Mouse (Mus musculus): ENCODE measurements around the gene Rcbtb2.

Gene Rcbtb2

GRCm38 (mm10) chr14:73116938-73117337 lies 5.9 kb upstream of the Rcbtb2 start:
- peak; percentile 83 to 92 for DNase-seq (ENCODE audit: low spot score in 2 of 2)

DNA sequence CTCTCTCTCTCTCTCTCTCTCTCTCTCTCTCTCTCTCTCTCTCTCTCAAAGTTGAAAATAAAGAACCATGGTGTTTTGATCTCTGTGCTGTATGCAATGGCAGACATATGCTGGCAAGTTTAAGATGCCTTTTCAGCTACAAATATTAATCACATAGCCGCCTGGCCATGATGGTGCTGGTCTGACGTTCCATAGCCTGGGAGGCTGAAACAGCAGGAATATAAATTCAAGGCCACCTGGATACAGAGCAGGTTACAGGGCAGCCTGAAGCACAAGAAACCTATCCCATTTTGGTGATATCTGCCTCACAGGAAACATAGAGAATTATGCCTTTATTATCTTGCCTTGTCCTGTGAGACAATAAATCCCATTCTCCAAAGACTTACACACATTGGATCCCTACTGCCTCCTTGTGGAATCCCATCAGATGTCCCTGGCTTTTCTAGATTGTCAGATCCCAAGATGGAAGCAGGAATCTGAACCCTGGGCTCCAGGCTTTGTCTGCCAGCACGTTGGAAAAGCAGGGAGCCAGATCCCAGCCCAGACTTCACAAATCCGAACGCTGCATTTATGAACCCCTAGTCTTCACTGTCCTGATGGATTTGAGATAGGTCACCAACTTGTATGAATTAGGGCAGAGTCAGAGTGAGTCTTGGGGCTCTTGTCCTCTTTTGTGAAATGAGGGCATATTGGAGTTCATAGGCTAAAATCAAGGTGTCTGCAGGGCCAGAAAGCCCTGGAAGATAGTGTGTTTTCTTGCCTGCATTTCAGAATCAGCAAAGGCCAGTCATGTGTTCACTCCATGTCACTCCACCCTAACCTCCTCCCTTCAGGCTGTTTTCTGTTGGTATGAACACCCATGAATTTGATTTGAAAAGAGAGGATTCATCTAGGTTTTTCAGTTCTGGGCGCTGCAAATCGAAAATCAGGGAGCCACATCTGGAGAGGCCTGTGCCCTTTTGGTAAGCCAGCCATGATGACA lies 5.1 kb upstream of the Rcbtb2 start:
- peak in 1 of 2 experiments; percentile 28 for DNase-seq (ENCODE audit: low spot score in 2 of 2)

DNA sequence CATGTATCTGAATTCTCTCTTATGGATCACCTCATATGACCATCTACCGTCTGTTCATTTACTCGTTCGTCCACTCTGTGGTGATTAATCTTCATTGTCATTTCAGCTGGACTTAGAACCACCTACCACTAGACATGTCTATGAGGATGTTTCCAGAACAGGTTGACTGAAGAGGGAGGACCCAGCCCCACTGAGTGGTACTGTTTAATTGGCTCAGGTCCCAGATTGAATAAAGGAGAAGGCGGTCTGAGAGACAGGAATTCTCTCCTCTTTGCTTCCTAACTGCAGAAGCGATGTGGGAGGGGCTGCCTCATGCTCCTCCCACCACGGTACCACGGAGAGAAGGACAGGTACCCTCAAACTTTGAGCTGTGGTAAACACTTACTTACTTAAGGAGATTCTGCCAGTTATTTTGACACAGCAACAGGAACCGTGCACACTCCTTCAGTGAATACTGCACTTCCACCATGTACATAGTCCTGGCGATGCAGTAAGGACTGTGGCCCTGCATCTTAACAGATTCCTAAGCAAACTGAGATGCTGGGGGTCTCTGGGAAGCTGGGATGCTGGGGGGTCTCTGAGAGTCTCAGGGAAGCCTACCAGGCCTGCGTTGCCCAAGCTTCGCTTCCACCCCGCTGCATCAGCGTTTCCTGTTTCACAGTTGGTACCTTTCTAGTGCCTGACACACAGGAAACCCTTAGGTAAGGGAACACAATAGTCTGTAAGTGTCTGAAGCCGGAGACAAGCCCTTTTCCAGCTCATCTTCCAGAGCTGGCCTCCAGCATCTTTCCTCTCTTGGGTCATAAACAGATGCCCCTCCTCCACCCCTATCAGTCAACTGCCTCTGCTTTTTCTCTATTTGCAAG lies 4.1 kb upstream of the Rcbtb2 start:
- peak; percentile 69 to 73 for DNase-seq (ENCODE audit: low spot score in 2 of 2)

- peak; percentile 56 to 64 for DNase-seq (ENCODE audit: low spot score in 2 of 2)
Measured at GRCm38 (mm10) chr14:73119459-73119858, 3.4 kb upstream of the Rcbtb2 start.

GRCm38 (mm10) chr14:73119966-73120365 lies 2.9 kb upstream of the Rcbtb2 start:
- peak in 1 of 2 experiments; percentile 3 for DNase-seq (ENCODE audit: low spot score in 2 of 2)

DNA sequence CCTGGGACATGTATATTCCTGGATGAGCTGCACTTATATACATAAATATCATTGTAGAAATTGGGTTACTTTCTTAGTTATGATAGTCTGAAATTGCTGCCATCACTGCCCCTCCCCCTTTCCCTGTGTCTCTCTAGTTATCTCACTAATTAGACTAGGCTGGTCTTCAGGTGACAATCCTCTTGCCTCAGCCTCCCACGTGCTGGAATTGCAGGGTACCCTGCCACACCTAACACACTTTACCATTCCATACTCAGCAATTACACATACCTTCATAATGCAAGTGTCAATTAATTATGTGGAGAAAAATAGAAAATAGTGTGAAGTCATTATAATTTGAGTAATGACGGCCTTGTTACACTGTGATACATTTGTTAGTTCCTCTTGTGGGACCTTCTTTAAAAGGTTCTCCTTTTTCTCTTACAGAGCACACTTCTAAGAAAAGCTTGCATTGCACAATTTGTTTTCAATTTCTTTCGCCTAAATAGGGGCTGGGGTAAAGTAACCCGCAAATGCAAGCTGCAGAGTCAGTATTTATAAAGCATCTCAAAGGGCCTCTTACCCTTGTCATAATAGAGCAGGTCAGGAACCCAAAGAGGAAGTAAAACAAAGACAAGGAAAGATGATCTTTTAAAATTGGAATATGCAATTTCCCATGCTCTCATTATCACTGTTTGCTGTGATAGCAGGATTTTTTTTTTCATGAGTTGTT lies 470 bp upstream of the Rcbtb2 start:
- no peak for DNase-seq (ENCODE audit: low spot score in 2 of 2)

DNA sequence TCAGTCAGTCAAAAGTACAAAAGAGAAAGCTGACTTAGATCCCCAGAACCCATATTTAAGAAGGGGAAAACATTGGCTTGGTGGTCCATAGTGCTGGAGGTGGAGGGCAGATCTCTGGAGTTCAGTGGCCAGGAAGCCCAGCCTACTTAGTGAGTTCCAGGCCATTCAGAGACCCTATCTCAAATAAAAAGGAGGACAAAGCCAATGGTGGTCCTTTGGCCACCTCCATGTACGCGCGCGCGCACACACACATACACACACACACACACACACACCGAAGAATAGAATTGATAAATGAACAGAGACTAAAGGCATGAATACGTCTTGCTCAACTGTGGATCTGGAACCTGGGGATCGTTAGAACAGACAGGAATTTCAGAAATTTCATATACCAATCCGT lies 544 bp downstream of the Rcbtb2 start:
- DNase-seq (ENCODE audit: low spot score in 2 of 2): no peak

- peak; percentile 71 to 73 for DNase-seq (ENCODE audit: low spot score in 2 of 2)
Measured at GRCm38 (mm10) chr14:73123786-73124185, 949 bp downstream of the Rcbtb2 start.

DNA sequence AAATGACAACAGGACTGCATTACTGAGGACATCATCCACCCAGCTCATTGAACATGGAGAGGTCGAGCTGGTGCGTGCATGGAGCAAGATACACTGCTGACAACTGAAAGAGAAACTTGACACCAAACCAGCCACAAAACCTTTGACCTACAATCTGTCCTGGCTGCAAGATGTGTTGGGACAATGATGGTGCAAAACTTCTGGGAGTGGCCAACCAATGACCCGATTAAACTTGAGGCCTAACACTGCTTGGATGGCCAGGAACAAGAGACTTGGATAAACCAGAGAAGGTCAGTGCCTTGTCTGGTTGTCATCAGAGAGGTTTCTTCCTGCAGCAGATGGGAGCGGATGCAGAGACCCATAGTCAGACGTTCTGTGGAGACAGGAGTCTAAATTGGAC lies 7.7 kb downstream of the Rcbtb2 start:
- no peak for DNase-seq (ENCODE audit: low spot score in 2 of 2)

GRCm38 (mm10) chr14:73131856-73132410 lies 9.1 kb downstream of the Rcbtb2 start:
- no peak for DNase-seq (ENCODE audit: low spot score in 2 of 2)

DNA sequence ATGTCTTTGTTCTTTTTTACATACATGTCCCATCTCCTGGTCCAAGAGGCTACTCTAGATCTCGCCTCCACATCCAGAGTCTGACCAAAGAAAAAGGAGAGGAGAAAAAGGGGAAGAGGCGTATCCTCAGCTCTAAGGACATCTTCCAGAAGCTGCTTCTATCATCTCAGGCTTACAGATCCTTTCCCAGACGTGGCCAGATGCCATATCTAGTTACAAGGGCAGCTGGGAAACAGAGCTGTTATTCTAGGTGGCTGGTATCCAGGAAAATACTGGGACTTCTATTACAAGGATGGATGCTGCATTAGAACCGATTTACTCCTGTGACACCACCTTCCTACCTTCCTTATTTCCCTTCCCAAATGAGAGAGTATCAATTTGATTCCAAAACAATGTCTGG lies 9.9 kb downstream of the Rcbtb2 start:
- DNase-seq (ENCODE audit: low spot score in 2 of 2): no peak

- no peak for DNase-seq (ENCODE audit: low spot score in 2 of 2)
Measured at GRCm38 (mm10) chr14:73137234-73137633, 14.4 kb downstream of the Rcbtb2 start.

DNA sequence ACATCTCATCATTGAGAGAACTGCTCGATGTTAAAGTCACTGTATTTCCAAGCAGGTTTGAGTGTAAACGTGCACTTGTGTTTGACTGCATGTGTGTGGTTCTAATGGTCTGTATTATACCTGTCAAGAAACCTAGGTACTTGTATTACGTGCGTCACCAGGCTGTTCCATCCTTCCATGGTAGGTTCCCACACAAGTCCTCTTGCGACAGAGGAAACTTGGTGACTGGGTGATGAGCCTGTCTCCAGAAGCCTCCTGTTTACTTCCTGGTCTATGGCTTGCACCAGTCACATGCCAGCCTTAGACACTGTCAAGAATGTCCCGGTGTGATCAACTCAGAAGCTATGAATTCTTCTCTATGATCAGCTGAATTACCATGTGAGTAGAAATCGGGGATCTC lies 15.6 kb downstream of the Rcbtb2 start:
- no peak for DNase-seq (ENCODE audit: low spot score in 2 of 2)

- DNase-seq (ENCODE audit: low spot score in 2 of 2): no peak
Measured at GRCm38 (mm10) chr14:73139866-73140265, 17.0 kb downstream of the Rcbtb2 start.

GRCm38 (mm10) chr14:73141800-73142199 lies 19.0 kb downstream of the Rcbtb2 start:
- no peak for DNase-seq (ENCODE audit: low spot score in 2 of 2)

GRCm38 (mm10) chr14:73142421-73142895 lies 19.6 kb downstream of the Rcbtb2 start:
- no peak for DNase-seq (ENCODE audit: low spot score in 2 of 2)

DNA sequence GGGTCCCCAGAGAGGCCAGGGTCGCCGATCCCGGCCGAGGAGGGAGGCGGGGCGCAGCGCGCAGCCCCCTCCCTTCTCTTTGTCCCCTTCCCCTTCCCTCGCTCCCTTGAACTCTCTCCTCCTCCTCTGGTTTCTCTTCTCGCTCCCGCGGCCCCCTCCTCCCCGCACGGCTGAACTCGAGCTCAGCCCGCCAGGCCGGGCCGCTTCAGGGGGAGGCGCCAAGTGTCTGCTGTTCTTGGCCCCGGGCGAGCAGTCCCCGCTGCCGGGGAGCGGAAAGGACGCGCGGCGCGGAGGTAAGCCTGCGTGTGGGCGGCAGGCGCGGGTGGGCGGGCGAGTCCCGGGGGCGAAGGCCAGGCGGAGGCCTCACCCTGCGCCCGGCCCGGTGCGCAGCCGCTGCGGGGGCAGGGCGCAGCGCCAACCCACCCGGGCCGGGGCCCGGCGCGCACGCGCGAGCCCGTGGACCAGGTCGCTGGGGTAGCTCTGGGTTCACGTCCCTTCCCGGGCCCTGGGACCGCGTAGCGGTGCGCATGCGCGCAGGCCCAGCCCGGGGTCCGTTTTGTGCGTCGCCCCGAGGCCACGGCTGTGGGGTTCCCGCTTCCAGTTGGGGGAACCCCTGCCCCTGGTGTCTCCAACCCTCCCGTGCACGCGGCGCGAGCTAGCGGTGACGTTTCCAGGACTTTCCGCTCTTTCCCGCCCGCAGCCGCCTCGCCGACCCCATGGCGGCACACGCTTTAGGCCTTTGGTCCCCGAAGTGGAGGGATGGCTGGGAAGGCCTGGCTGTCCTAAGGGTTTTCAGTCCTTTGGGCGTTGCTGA lies 20.3 kb downstream of the Rcbtb2 start:
- peak; percentile 87 to 88 for DNase-seq (ENCODE audit: low spot score in 2 of 2)

DNA sequence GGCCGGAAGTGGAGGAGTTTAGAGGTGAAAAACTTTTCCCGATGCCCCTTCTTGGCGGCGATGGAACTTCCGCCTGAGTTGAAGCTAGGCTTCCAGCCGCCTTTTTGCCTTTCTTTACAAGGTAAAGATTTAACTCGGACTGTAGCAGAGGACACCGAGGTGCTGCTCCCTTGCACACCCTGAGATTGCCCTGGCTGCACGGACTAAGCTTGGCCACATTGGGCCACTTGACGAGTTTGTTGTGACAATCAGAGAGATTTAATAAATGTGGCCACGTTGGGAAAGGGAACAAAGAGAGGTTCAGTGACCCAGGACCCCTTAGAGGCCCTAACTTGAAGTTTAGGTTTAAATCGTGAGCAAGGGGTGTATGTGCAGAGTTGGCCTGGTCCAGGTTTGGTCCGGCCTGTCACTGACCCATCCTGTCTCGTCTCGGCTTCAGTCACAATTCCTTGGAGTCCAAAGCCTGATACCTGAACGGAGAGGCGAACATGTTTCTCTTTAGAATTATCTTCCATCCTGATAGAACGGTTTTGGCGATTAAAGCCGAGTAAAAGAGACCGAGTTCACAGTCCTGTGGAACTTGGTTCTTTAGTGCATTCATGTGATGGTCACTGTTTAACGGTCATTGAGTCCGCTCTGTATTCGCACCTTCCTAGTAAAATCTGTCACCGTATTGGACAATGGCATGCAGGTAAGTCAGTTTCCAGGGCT lies 21.0 kb downstream of the Rcbtb2 start:
- DNase-seq (ENCODE audit: low spot score in 2 of 2): no peak

DNA sequence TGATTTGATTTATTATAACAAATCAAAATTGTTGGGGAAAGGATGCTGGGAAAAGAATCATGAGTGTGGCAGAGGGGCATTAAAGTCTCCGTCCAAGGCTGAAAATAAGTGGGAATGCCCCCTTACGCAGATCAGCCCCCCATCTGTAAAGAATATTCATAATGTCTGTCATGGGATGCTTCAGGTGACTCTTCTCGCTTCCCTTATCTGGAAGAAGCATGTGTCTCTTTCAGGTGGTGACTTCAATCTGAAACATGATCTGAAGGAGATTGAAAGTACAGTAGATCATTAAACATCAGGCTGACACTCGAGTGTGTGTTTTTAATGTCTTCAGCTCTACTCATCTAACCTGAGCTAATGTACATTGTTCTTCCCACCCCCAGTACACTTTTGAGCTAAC lies 22.7 kb downstream of the Rcbtb2 start:
- no peak for DNase-seq (ENCODE audit: low spot score in 2 of 2)

DNA sequence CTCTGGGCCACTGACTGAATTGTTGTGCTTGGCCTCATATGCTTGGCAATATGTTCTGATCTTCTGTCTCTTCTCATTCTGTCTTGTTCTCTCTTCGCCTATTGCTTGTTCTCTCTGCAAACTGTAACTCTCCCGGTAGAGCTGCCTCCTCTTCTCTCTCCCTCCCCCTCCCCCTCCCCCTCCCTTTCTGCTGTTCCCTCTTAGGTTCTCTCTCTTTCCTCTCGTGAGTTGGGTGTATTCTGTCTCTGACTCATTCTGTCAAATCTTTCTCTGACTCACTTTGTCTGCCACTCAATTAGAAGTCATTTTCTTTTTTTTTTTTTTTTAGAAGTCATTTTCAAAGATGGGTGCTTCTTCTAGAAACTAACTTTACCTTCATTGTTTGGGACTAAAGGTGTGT lies 23.9 kb downstream of the Rcbtb2 start:
- no peak for DNase-seq (ENCODE audit: low spot score in 2 of 2)

All from thymus, postnatal 10 days (tissue).